Mouse (Mus musculus): Measurements from ENCODE around the gene Adrb1. TPM values are rescaled to one million over a fixed set of nuclear protein-coding genes. Genes with fewer than 3 reads are reported as not detected.

Adrb1 gene
- polyA plus RNA-seq, 1 experiment from 2014 or later: 1.0 TPM

GRCm38 (mm10) chr19:56700848-56701247 lies 21.2 kb upstream of the Adrb1 start:
- H3K27me3 ChIP-seq (replicated peaks; ENCODE audit: control insufficient read depth, insufficient read depth, low read length): no peaks in the 10 kb centered on the region
- no peak overlapping the region for H3K4me2 ChIP-seq (replicated peaks; ENCODE audit: low read depth)
- H3K36me3 ChIP-seq (ENCODE audit: control insufficient read depth, insufficient read depth): no peaks in the 10 kb centered on the region
- no peaks in the 10 kb centered on the region for H3K9me3 ChIP-seq (ENCODE audit: control insufficient read depth)
- no peak overlapping the region for H3K9ac ChIP-seq (ENCODE audit: low read depth, low read length)
- no peak overlapping the region for H3K27ac ChIP-seq (ENCODE audit: low read depth, low read length)
- whole genome bisulfite sequencing: 56% methylated on average over 10 of the region's 10 CpGs
- peaks cover 3% of the 10 kb centered on the region; the same call in 1 of the 2 replicates for H3K4me1 ChIP-seq (replicated peaks; ENCODE audit: control insufficient read depth, insufficient read depth, low read length)
- no peak overlapping the region for H3K4me3 ChIP-seq (ENCODE audit: low read depth, low read length)
- ATAC-seq: no peak
- TF ChIP-seq CTCF (IDR thresholded peaks at IDR 0.05; ENCODE audit: low read depth): no peak

- ATAC-seq: no peak
- Histone ChIP-seq H3K4me1 (replicated peaks; ENCODE audit: control insufficient read depth, insufficient read depth, low read length) (peaks cover 3% of the 10 kb centered on the region; the same call in 1 of the 2 replicates), H3K36me3 (ENCODE audit: control insufficient read depth, insufficient read depth) (no peaks in the 10 kb centered on the region), H3K4me3 (ENCODE audit: low read depth, low read length) (no peak overlapping the region), H3K4me2 (replicated peaks; ENCODE audit: low read depth) (no peak overlapping the region), H3K9me3 (ENCODE audit: control insufficient read depth) (no peaks in the 10 kb centered on the region), H3K9ac (ENCODE audit: low read depth, low read length) (no peak overlapping the region), H3K27me3 (replicated peaks; ENCODE audit: control insufficient read depth, insufficient read depth, low read length) (no peaks in the 10 kb centered on the region), H3K27ac (ENCODE audit: low read depth, low read length) (no peak overlapping the region)
- 76% methylated on average over 8 of the region's 8 CpGs for WGBS
- TF ChIP-seq CTCF (IDR thresholded peaks at IDR 0.05; ENCODE audit: low read depth): no peak
Measured at GRCm38 (mm10) chr19:56701404-56702033, 20.5 kb upstream of the Adrb1 start.

GRCm38 (mm10) chr19:56702039-56702438 lies 20.0 kb upstream of the Adrb1 start:
- Histone ChIP-seq H3K9ac (ENCODE audit: low read depth, low read length) (no peak overlapping the region), H3K27me3 (replicated peaks; ENCODE audit: control insufficient read depth, insufficient read depth, low read length) (no peaks in the 10 kb centered on the region), H3K4me2 (replicated peaks; ENCODE audit: low read depth) (no peak overlapping the region), H3K36me3 (ENCODE audit: control insufficient read depth, insufficient read depth) (no peaks in the 10 kb centered on the region), H3K9me3 (ENCODE audit: control insufficient read depth) (no peaks in the 10 kb centered on the region), H3K27ac (ENCODE audit: low read depth, low read length) (no peak overlapping the region), H3K4me1 (replicated peaks; ENCODE audit: control insufficient read depth, insufficient read depth, low read length) (peaks cover 3% of the 10 kb centered on the region; the same call in 1 of the 2 replicates), H3K4me3 (ENCODE audit: low read depth, low read length) (no peak overlapping the region)
- 85% methylated on average over 6 of the region's 6 CpGs for WGBS
- no peak for TF ChIP-seq CTCF (IDR thresholded peaks at IDR 0.05; ENCODE audit: low read depth)
- ATAC-seq: no peak

- Histone ChIP-seq H3K9ac (ENCODE audit: low read depth, low read length) (no peak overlapping the region), H3K4me1 (replicated peaks; ENCODE audit: control insufficient read depth, insufficient read depth, low read length) (peaks cover 3% of the 10 kb centered on the region; the same call in 1 of the 2 replicates), H3K27me3 (replicated peaks; ENCODE audit: control insufficient read depth, insufficient read depth, low read length) (no peaks in the 10 kb centered on the region), H3K27ac (ENCODE audit: low read depth, low read length) (no peak overlapping the region), H3K4me3 (ENCODE audit: low read depth, low read length) (no peak overlapping the region), H3K4me2 (replicated peaks; ENCODE audit: low read depth) (no peak overlapping the region), H3K36me3 (ENCODE audit: control insufficient read depth, insufficient read depth) (no peaks in the 10 kb centered on the region), H3K9me3 (ENCODE audit: control insufficient read depth) (no peaks in the 10 kb centered on the region)
- no peak for TF ChIP-seq CTCF (IDR thresholded peaks at IDR 0.05; ENCODE audit: low read depth)
- WGBS: 46% methylated on average over 12 of the region's 12 CpGs
- ATAC-seq: no peak
Measured at GRCm38 (mm10) chr19:56703238-56704097, 18.5 kb upstream of the Adrb1 start.

- no peak overlapping the region for H3K27ac ChIP-seq (ENCODE audit: low read depth, low read length)
- TF ChIP-seq CTCF (IDR thresholded peaks at IDR 0.05; ENCODE audit: low read depth): no peak
- peaks cover 3% of the 10 kb centered on the region; the same call in 1 of the 2 replicates for H3K4me1 ChIP-seq (replicated peaks; ENCODE audit: control insufficient read depth, insufficient read depth, low read length)
- H3K36me3 ChIP-seq (ENCODE audit: control insufficient read depth, insufficient read depth): no peaks in the 10 kb centered on the region
- H3K9ac ChIP-seq (ENCODE audit: low read depth, low read length): no peak overlapping the region
- H3K9me3 ChIP-seq (ENCODE audit: control insufficient read depth): no peaks in the 10 kb centered on the region
- no peak overlapping the region for H3K4me2 ChIP-seq (replicated peaks; ENCODE audit: low read depth)
- WGBS: 43% methylated on average over 8 of the region's 8 CpGs
- H3K4me3 ChIP-seq (ENCODE audit: low read depth, low read length): no peak overlapping the region
- H3K27me3 ChIP-seq (replicated peaks; ENCODE audit: control insufficient read depth, insufficient read depth, low read length): no peaks in the 10 kb centered on the region
- ATAC-seq: no peak
Measured at GRCm38 (mm10) chr19:56705026-56705675, 16.8 kb upstream of the Adrb1 start.

GRCm38 (mm10) chr19:56708794-56709193 lies 13.2 kb upstream of the Adrb1 start:
- no peaks in the 10 kb centered on the region for H3K9me3 ChIP-seq (ENCODE audit: control insufficient read depth)
- 55% methylated on average over 2 of the region's 2 CpGs for WGBS

More at GRCm38 (mm10) chr19:56708794-56709193, 13.2 kb upstream of the Adrb1 start:
- H3K36me3 ChIP-seq (ENCODE audit: control insufficient read depth, insufficient read depth): no peaks in the 10 kb centered on the region
- no peak for TF ChIP-seq CTCF (IDR thresholded peaks at IDR 0.05; ENCODE audit: low read depth)
- H3K27ac ChIP-seq (ENCODE audit: low read depth, low read length): no peak overlapping the region
- H3K4me1 ChIP-seq (replicated peaks; ENCODE audit: control insufficient read depth, insufficient read depth, low read length): no peaks in the 10 kb centered on the region
- no peak for ATAC-seq
- no peak overlapping the region for H3K4me3 ChIP-seq (ENCODE audit: low read depth, low read length)
- no peak overlapping the region for H3K9ac ChIP-seq (ENCODE audit: low read depth, low read length)
- H3K4me2 ChIP-seq (replicated peaks; ENCODE audit: low read depth): no peak overlapping the region
- H3K27me3 ChIP-seq (replicated peaks; ENCODE audit: control insufficient read depth, insufficient read depth, low read length): no peaks in the 10 kb centered on the region

All from intestine, postnatal 0 days (tissue).